In genomic region chr7:138083980-138084379, GRCm38 (mm10) we compare ENCODE assay signal across 9 mouse cellular contexts.
DNase-seq lines count a peak whose midpoint lies in the region; ATAC-seq and TF ChIP-seq lines count a peak whose summit lies in the region.
"Had no signal": no experiment of that assay in that cellular context is flagged by ENCODE, and none has a peak within 500 bp of the region (broad histone marks: within the 10 kb centered on the region; RNA-seq: fewer than 3 reads in every experiment).

No protein-coding gene starts in this region.

- H3K4me2 ChIP-seq in forebrain, embryonic 11.5 days (ENCODE audit: low read depth, low read length, severe bottlenecking), result no peak overlapping the region
- no peak overlapping the region for H3K4me2 ChIP-seq in forebrain, embryonic 15.5 days (replicated peaks)
- no peak overlapping the region for H3K4me2 ChIP-seq in intestine, embryonic 16.5 days (ENCODE audit: low read depth, low read length)
- H3K4me2 ChIP-seq in midbrain, postnatal 0 days (ENCODE audit: low read depth, low read length, poor library complexity, severe bottlenecking), result no peak overlapping the region
- no peak overlapping the region for H3K4me2 ChIP-seq in stomach, embryonic 16.5 days (ENCODE audit: low read depth, low read length)
- H3K4me2 ChIP-seq: neural tube, embryonic 13.5 days had no signal

- peak; percentile 84 for TF ChIP-seq CTCF in midbrain, postnatal 0 days (IDR thresholded peaks at IDR 0.05)

- no peak overlapping the region for H3K4me3 ChIP-seq in forebrain, embryonic 11.5 days (ENCODE audit: low read depth, low read length)
- no peak overlapping the region for H3K4me3 ChIP-seq in forebrain, embryonic 15.5 days
- H3K4me3 ChIP-seq in intestine, embryonic 16.5 days (ENCODE audit: low read length), result no peak overlapping the region
- no peak overlapping the region for H3K4me3 ChIP-seq in midbrain, postnatal 0 days (ENCODE audit: low read depth, low read length)
- no peak overlapping the region for H3K4me3 ChIP-seq in stomach, embryonic 16.5 days (replicated peaks; ENCODE audit: low read length)
- H3K4me3 ChIP-seq: neural tube, embryonic 13.5 days had no signal

- no peak overlapping the region for H3K9ac ChIP-seq in forebrain, embryonic 11.5 days (ENCODE audit: low read length)
- H3K9ac ChIP-seq in forebrain, embryonic 15.5 days (replicated peaks), result no peak overlapping the region
- H3K9ac ChIP-seq in intestine, embryonic 16.5 days (ENCODE audit: low read depth, low read length), result no peak overlapping the region
- H3K9ac ChIP-seq in midbrain, postnatal 0 days (replicated peaks; ENCODE audit: low read length, poor library complexity, severe bottlenecking), result no peak overlapping the region
- H3K9ac ChIP-seq in stomach, embryonic 16.5 days (ENCODE audit: low read length), result no peak overlapping the region
- H3K9ac ChIP-seq: neural tube, embryonic 13.5 days had no signal

- no peaks in the 10 kb centered on the region for H3K36me3 ChIP-seq in forebrain, embryonic 11.5 days (ENCODE audit: control insufficient read depth, insufficient read depth, low read length)
- H3K36me3 ChIP-seq in forebrain, embryonic 15.5 days, result no peaks in the 10 kb centered on the region
- no peaks in the 10 kb centered on the region for H3K36me3 ChIP-seq in intestine, embryonic 16.5 days (ENCODE audit: control insufficient read depth, insufficient read depth, low read length)
- no peaks in the 10 kb centered on the region for H3K36me3 ChIP-seq in midbrain, postnatal 0 days (ENCODE audit: insufficient read depth, low read length)
- no peaks in the 10 kb centered on the region for H3K36me3 ChIP-seq in stomach, embryonic 16.5 days (ENCODE audit: control insufficient read depth, insufficient read depth, low read length)
- H3K36me3 ChIP-seq: neural tube, embryonic 13.5 days had no signal

- no peak overlapping the region for H3K27ac ChIP-seq in forebrain, embryonic 11.5 days (ENCODE audit: low read depth, low read length)
- no peak overlapping the region for H3K27ac ChIP-seq in forebrain, embryonic 15.5 days (replicated peaks)
- H3K27ac ChIP-seq in intestine, embryonic 16.5 days (ENCODE audit: low read length), result no peak overlapping the region
- no peak overlapping the region for H3K27ac ChIP-seq in midbrain, postnatal 0 days (ENCODE audit: low read depth, low read length)
- no peak overlapping the region for H3K27ac ChIP-seq in stomach, embryonic 16.5 days (ENCODE audit: low read length)
- H3K27ac ChIP-seq: neural tube, embryonic 13.5 days had no signal

- DNase-seq in forebrain, embryonic 11.5 days (ENCODE audit: low spot score), result peak; percentile 91
- DNase-seq in cerebellum, adult 8-10 months, result peak; percentile 16
- DNase-seq in frontal cortex, postnatal 36 days (ENCODE audit: low spot score in 2 of 2), result peak; percentile 50 to 59
- peak; percentile 20 to 55 for DNase-seq in left cerebral cortex, postnatal 25 days (ENCODE audit: low spot score in 2 of 2)
- peak; percentile 90 for DNase-seq in midbrain, postnatal 0 days (ENCODE audit: low spot score)

- ATAC-seq in forebrain, embryonic 11.5 days (replicated peaks; ENCODE audit: low FRiP score), result peak; percentile 61; the same call in 1 of the 2 replicates
- ATAC-seq in forebrain, embryonic 15.5 days (replicated peaks), result no peak
- ATAC-seq in intestine, embryonic 16.5 days, result peak; percentile 65
- ATAC-seq in midbrain, postnatal 0 days (ENCODE audit: low FRiP score), result no peak
- ATAC-seq in stomach, embryonic 16.5 days (ENCODE audit: insufficient read depth, low FRiP score), result peak; percentile 37; the same call in 1 of the 2 replicates

- intact Hi-C loops in left cerebral cortex, postnatal 25 days (cut with DNase I), result loop anchor here (1.0 to 5.0 kb wide), 3 partner anchors 107 to 606 kb away; no protein-coding TSS in a partner anchor

- H3K27me3 ChIP-seq in forebrain, embryonic 11.5 days (ENCODE audit: control insufficient read depth, insufficient read depth, low read length), result no peaks in the 10 kb centered on the region
- H3K27me3 ChIP-seq in forebrain, embryonic 15.5 days, result no peaks in the 10 kb centered on the region
- no peaks in the 10 kb centered on the region for H3K27me3 ChIP-seq in intestine, embryonic 16.5 days (replicated peaks; ENCODE audit: control insufficient read depth, insufficient read depth, low read length)
- no peaks in the 10 kb centered on the region for H3K27me3 ChIP-seq in midbrain, postnatal 0 days (ENCODE audit: insufficient read depth, low read length)
- no peaks in the 10 kb centered on the region for H3K27me3 ChIP-seq in stomach, embryonic 16.5 days (ENCODE audit: control insufficient read depth, insufficient read depth, low read length)
- H3K27me3 ChIP-seq: neural tube, embryonic 13.5 days had no signal

- H3K4me1 ChIP-seq in forebrain, embryonic 11.5 days (replicated peaks; ENCODE audit: control insufficient read depth, insufficient read depth, low read length), result no peaks in the 10 kb centered on the region
- no peaks in the 10 kb centered on the region for H3K4me1 ChIP-seq in forebrain, embryonic 15.5 days
- no peaks in the 10 kb centered on the region for H3K4me1 ChIP-seq in intestine, embryonic 16.5 days (ENCODE audit: control insufficient read depth, insufficient read depth, low read length)
- H3K4me1 ChIP-seq in midbrain, postnatal 0 days (ENCODE audit: insufficient read depth, low read length), result no peaks in the 10 kb centered on the region
- no peaks in the 10 kb centered on the region for H3K4me1 ChIP-seq in stomach, embryonic 16.5 days (ENCODE audit: control insufficient read depth, insufficient read depth, low read length)
- H3K4me1 ChIP-seq: neural tube, embryonic 13.5 days had no signal

- WGBS in forebrain, embryonic 11.5 days, result 15% methylated on average over 5 of the region's 5 CpGs
- WGBS in forebrain, embryonic 15.5 days, result 17% methylated on average over 5 of the region's 5 CpGs
- WGBS in intestine, embryonic 16.5 days, result 15% methylated on average over 5 of the region's 5 CpGs
- 23% methylated on average over 5 of the region's 5 CpGs for WGBS in midbrain, postnatal 0 days
- 16% methylated on average over 5 of the region's 5 CpGs for WGBS in stomach, embryonic 16.5 days

- no peaks in the 10 kb centered on the region for H3K9me3 ChIP-seq in forebrain, embryonic 11.5 days (ENCODE audit: control insufficient read depth, low read length)
- H3K9me3 ChIP-seq in forebrain, embryonic 15.5 days, result no peaks in the 10 kb centered on the region
- no peaks in the 10 kb centered on the region for H3K9me3 ChIP-seq in intestine, embryonic 16.5 days (ENCODE audit: control insufficient read depth, low read length)
- H3K9me3 ChIP-seq in midbrain, postnatal 0 days (ENCODE audit: low read length), result no peaks in the 10 kb centered on the region
- H3K9me3 ChIP-seq in stomach, embryonic 16.5 days (replicated peaks; ENCODE audit: control insufficient read depth, low read length), result no peaks in the 10 kb centered on the region
- H3K9me3 ChIP-seq: neural tube, embryonic 13.5 days had no signal

Comparison
In these comparisons a context has a peak if more than half of its experiments do, and no peak if none do; other contexts are left out.
1. ATAC-seq: peak in forebrain, embryonic 11.5 days (single experiment), intestine, embryonic 16.5 days (single experiment) and stomach, embryonic 16.5 days (single experiment); none in forebrain, embryonic 15.5 days (single experiment) and midbrain, postnatal 0 days (single experiment).
2. DNase-seq: peak in every context shown above with its lines; median percentile 91 in forebrain, embryonic 11.5 days; 90 in midbrain, postnatal 0 days; 54 in frontal cortex, postnatal 36 days; 38 in left cerebral cortex, postnatal 25 days; 16 in cerebellum, adult 8-10 months.